Mouse (Mus musculus): ENCODE measurements around the gene Gm11757.
"Not testable (repeated sequence)": the region's sequence is repeated elsewhere in the genome, so short reads cannot be mapped to it uniquely, and the experiment has no call there.

Gene Gm11757

DNA sequence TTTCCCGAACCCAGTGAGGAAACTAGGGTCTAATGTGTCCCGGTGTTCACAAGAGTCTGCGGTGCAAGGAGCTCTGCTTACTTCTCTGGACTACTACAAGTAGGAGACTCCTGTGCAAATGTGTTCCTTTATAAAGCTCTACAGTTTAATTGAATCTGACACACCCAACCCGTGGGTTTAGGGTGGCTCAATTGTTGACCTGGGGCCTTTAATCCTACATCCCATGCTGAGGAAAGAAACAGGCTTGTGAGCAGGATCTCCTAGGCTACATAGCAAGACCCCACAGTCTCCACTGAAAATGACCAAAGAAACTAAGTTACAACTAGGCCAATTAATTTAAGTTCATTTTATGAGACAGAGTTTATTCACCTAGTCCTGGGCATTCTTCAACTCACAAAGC lies at the start of gene Gm11757:
Gene Gm11757 (minus strand): TSS at position 101 of the 400 bp plus-strand sequence.
- DNase-seq = not testable (repeated sequence)

DNA sequence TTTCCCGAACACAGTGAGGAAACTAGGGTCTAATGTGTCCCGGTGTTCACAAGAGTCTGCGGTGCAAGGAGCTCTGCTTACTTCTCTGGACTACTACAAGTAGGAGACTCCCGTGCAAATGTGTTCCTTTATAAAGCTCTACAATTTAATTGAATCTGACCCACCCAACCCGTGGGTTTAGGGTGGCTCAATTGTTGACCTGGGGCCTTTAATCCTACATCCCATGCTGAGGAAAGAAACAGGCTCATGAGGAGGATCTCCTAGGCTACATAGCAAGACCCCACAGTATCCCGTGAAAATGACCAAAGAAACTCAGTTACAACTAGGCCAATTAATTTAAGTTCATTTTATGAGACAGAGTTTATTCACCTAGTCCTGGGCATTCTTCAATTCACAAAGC lies 29.7 kb upstream of the Gm11757 start, which contains the start of gene Gm11756:
Gene Gm11756 (minus strand): TSS at position 101 of the 400 bp plus-strand sequence.
- DNase-seq = not testable (repeated sequence)

DNA sequence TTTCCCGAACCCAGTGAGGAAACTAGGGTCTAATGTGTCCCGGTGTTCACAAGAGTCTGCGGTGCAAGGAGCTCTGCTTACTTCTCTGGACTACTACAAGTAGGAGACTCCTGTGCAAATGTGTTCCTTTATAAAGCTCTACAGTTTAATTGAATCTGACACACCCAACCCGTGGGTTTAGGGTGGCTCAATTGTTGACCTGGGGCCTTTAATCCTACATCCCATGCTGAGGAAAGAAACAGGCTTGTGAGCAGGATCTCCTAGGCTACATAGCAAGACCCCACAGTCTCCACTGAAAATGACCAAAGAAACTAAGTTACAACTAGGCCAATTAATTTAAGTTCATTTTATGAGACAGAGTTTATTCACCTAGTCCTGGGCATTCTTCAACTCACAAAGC lies 14.9 kb upstream of the Gm11757 start, which contains the start of gene Gm13871:
Gene Gm13871 (minus strand): TSS at position 101 of the 400 bp plus-strand sequence.
- DNase-seq = not testable (repeated sequence)

DNA sequence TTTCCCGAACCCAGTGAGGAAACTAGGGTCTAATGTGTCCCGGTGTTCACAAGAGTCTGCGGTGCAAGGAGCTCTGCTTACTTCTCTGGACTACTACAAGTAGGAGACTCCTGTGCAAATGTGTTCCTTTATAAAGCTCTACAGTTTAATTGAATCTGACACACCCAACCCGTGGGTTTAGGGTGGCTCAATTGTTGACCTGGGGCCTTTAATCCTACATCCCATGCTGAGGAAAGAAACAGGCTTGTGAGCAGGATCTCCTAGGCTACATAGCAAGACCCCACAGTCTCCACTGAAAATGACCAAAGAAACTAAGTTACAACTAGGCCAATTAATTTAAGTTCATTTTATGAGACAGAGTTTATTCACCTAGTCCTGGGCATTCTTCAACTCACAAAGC lies 14.7 kb downstream of the Gm11757 start, which contains the start of gene Gm11758:
Gene Gm11758 (minus strand): TSS at position 101 of the 400 bp plus-strand sequence.
- DNase-seq = not testable (repeated sequence)

Measured in retina, postnatal 1 day (tissue).